Mouse (Mus musculus) ES-Bruce4 (cell line): ENCODE results near the gene Kcnj14. TPM values are rescaled to one million over a fixed set of nuclear protein-coding genes. Genes with fewer than 3 reads are reported as not detected.

ENCODE experiments used
- H3K27ac ChIP-seq: 2 replicates; pipeline ENCODE4 v1.5.1; 2012; ENCODE audit warnings: low read length, inconsistent platforms; ENCODE audit not compliant: insufficient read depth
- H3K27me3 ChIP-seq: 2 replicates; pipeline ENCODE4 v1.6.1; 2012; ENCODE audit warnings: mild to moderate bottlenecking, low read length, inconsistent platforms; ENCODE audit not compliant: control insufficient read depth, poor library complexity, insufficient read depth, severe bottlenecking
- H3K36me3 ChIP-seq: 2 replicates; pipeline ENCODE4 v1.6.1; 2012; ENCODE audit warnings: inconsistent platforms, mild to moderate bottlenecking, low read length, moderate library complexity; ENCODE audit not compliant: control insufficient read depth, poor library complexity, insufficient read depth, severe bottlenecking
- H3K4me1 ChIP-seq: one replicate; pipeline ENCODE4 v1.8.1; 2011; ENCODE audit warnings: low read length; ENCODE audit not compliant: control insufficient read depth, insufficient read depth
- H3K4me3 ChIP-seq: 2 replicates; pipeline ENCODE4 v1.5.1; 2011; ENCODE audit warnings: low read depth, mild to moderate bottlenecking, low read length
- H3K9ac ChIP-seq: 2 replicates; pipeline ENCODE4 v1.6.1; 2012; ENCODE audit warnings: low read depth, mild to moderate bottlenecking, inconsistent platforms; ENCODE audit not compliant: poor library complexity, severe bottlenecking
- H3K9me3 ChIP-seq: replicated peaks from 2 replicates; pipeline ENCODE4 v1.6.1; 2012; ENCODE audit warnings: mild to moderate bottlenecking, low read length, inconsistent platforms; ENCODE audit not compliant: control insufficient read depth, poor library complexity, insufficient read depth, severe bottlenecking
- CTCF ChIP-seq: IDR thresholded peaks from one replicate; pipeline ENCODE4 v1.8.1; 2011; ENCODE audit warnings: low read depth, low read length
- EP300 ChIP-seq: IDR thresholded peaks from 2 replicates; pipeline ENCODE4 v1.6.1; 2011; ENCODE audit warnings: low read depth, low read length; ENCODE audit not compliant: insufficient read depth
- POLR2A ChIP-seq: IDR thresholded peaks from one replicate; pipeline ENCODE4 v1.8.1; 2011; ENCODE audit warnings: low read length; ENCODE audit not compliant: insufficient read depth
- polyA plus RNA-seq: library from polyadenylated mRNA; stranded (reverse); fragments of >200 nt; gene quantifications from 2 replicates; pipeline ENCODE4 v1.2.4, GENCODE M21; 2011; ENCODE audit warnings: low read depth; ENCODE audit not compliant: missing spikeins, insufficient read depth, insufficient read length

Kcnj14 gene
- polyA plus RNA-seq, 1 experiment = not detected

- H3K36me3 ChIP-seq = no peaks in the 10 kb centered on the region
- TF ChIP-seq POLR2A = no peak
- no peak for TF ChIP-seq EP300
- no peak for TF ChIP-seq CTCF
- no peak overlapping the region for H3K27ac ChIP-seq
- no peak overlapping the region for H3K4me3 ChIP-seq
- H3K4me1 ChIP-seq = peaks cover 4% of the 10 kb centered on the region
- no peak overlapping the region for H3K9ac ChIP-seq
- H3K27me3 ChIP-seq = no peaks in the 10 kb centered on the region
- no peaks in the 10 kb centered on the region for H3K9me3 ChIP-seq
Measured at GRCm38 (mm10) chr7:45766764-45767163, 57.8 kb downstream of the Kcnj14 start.

Other genes with a start within 250 kb of the Kcnj14 start
- gene Fgf21, start 209.3 kb downstream of the Kcnj14 start, polyA plus RNA-seq = 0.94 and 1.7 TPM in 2 replicates
- gene Fut1, start 207.5 kb downstream of the Kcnj14 start, polyA plus RNA-seq = 3.0 and 3.9 TPM in 2 replicates
- 4.6 and 5.8 TPM in 2 replicates for gene Izumo1, start 203.0 kb downstream of the Kcnj14 start, polyA plus RNA-seq
- gene Rasip1, start 197.3 kb downstream of the Kcnj14 start, polyA plus RNA-seq = 2.5 and 3.0 TPM in 2 replicates
- gene Mamstr, start 184.8 kb downstream of the Kcnj14 start, polyA plus RNA-seq = 2.2 and 4.1 TPM in 2 replicates
- gene Fut2, start 158.4 kb downstream of the Kcnj14 start, polyA plus RNA-seq = 0.87 TPM in 1 of 2 replicates, not detected in the other
- 0.51 TPM in 1 of 2 replicates, not detected in the other for gene Ntn5, start 140.8 kb downstream of the Kcnj14 start, polyA plus RNA-seq
- 1.1 and 1.4 TPM in 2 replicates for gene Sec1, start 130.4 kb downstream of the Kcnj14 start, polyA plus RNA-seq
- 6.0 and 9.7 TPM in 2 replicates for gene Car11, start 124.9 kb downstream of the Kcnj14 start, polyA plus RNA-seq
- 6.7 and 6.9 TPM in 2 replicates for gene Dbp, start 119.7 kb downstream of the Kcnj14 start, polyA plus RNA-seq
- gene Rpl18, start 109.3 kb downstream of the Kcnj14 start, polyA plus RNA-seq = 1,593 and 1,677 TPM in 2 replicates
- gene Sphk2, start 106.8 kb downstream of the Kcnj14 start, polyA plus RNA-seq = 10.4 and 11.1 TPM in 2 replicates
- 0.85 and 1.4 TPM in 2 replicates for gene Fam83e, start 103.6 kb downstream of the Kcnj14 start, polyA plus RNA-seq
- gene Spaca4, start 99.0 kb downstream of the Kcnj14 start, polyA plus RNA-seq = not detected in 2 replicates
- gene Lmtk3, start 41.0 kb downstream of the Kcnj14 start, polyA plus RNA-seq = 9.6 and 11.3 TPM in 2 replicates
- gene Sult2b1, start 40.1 kb downstream of the Kcnj14 start, polyA plus RNA-seq = 5.4 and 6.4 TPM in 2 replicates
- gene Cyth2, start 10.2 kb downstream of the Kcnj14 start, polyA plus RNA-seq = 75.1 and 75.8 TPM in 2 replicates
- 32.3 and 36.3 TPM in 2 replicates for gene Grwd1, start 6.2 kb upstream of the Kcnj14 start, polyA plus RNA-seq
- gene Kdelr1, start 48.0 kb upstream of the Kcnj14 start, polyA plus RNA-seq = 98.0 and 102 TPM in 2 replicates
- 0.43 and 0.68 TPM in 2 replicates for gene Grin2d, start 53.6 kb upstream of the Kcnj14 start, polyA plus RNA-seq
- gene Syngr4, start 71.9 kb upstream of the Kcnj14 start, polyA plus RNA-seq = 2.0 and 3.4 TPM in 2 replicates
- gene Tmem143, start 72.2 kb upstream of the Kcnj14 start, polyA plus RNA-seq = 21.7 and 28.2 TPM in 2 replicates
- 10.6 and 11.0 TPM in 2 replicates for gene Emp3, start 96.6 kb upstream of the Kcnj14 start, polyA plus RNA-seq
- gene Ccdc114, start 99.3 kb upstream of the Kcnj14 start, polyA plus RNA-seq = 7.6 and 10.2 TPM in 2 replicates
- not detected in 2 replicates for gene Abcc6, start 205.5 kb upstream of the Kcnj14 start, polyA plus RNA-seq
- 130 and 134 TPM in 2 replicates for gene Nomo1, start 208.9 kb upstream of the Kcnj14 start, polyA plus RNA-seq